Mouse (Mus musculus) hindbrain, embryonic 12.5 days (tissue): ENCODE results near the gene Fam83f. TPM values are rescaled to one million over a fixed set of nuclear protein-coding genes. Genes with fewer than 3 reads are reported as not detected.

Experiments
- ATAC-seq: fragments of 200-750 bp; cut with Nextera tagmentation; 2 replicates; pipeline ENCODE4 v1.8.0; 2017; ENCODE audit warnings: moderate TSS enrichment; ENCODE audit not compliant: low FRiP score
- H3K27ac ChIP-seq: fragments of 300-500 bp; sonication (generic); 2 replicates; pipeline ENCODE4 v1.5.1; 2016; ENCODE audit warnings: mild to moderate bottlenecking
- H3K27me3 ChIP-seq: fragments of 300-500 bp; sonication (generic); 2 replicates; pipeline ENCODE4 v1.6.1; 2016; ENCODE audit warnings: mild to moderate bottlenecking
- H3K36me3 ChIP-seq: fragments of 300-500 bp; sonication (generic); 2 replicates; pipeline ENCODE4 v1.6.1; 2016; ENCODE audit warnings: mild to moderate bottlenecking
- H3K4me1 ChIP-seq: fragments of 300-500 bp; sonication (generic); 2 replicates; pipeline ENCODE4 v1.6.1; 2016
- H3K4me2 ChIP-seq: fragments of 300-500 bp; sonication (generic); replicated peaks from 2 replicates; pipeline ENCODE4 v1.6.1; 2016; ENCODE audit warnings: mild to moderate bottlenecking
- H3K4me3 ChIP-seq: fragments of 300-500 bp; sonication (generic); 2 replicates; pipeline ENCODE4 v1.5.1; 2016; ENCODE audit warnings: mild to moderate bottlenecking
- H3K9ac ChIP-seq: fragments of 300-500 bp; sonication (generic); 2 replicates; pipeline ENCODE4 v1.6.1; 2016; ENCODE audit warnings: mild to moderate bottlenecking, moderate library complexity
- H3K9me3 ChIP-seq: fragments of 300-500 bp; sonication (generic); replicated peaks from 2 replicates; pipeline ENCODE4 v1.6.1; 2016; ENCODE audit warnings: mild to moderate bottlenecking
- WGBS: fragments of 180-500 bp; shearing (Covaris S2); methylation state at CpG from one replicate; pipeline ENCODE4 v1.1.7; 2016; 5-methylcytosine and 5-hydroxymethylcytosine counted together
- microRNA-seq: library from miRNA; unstranded; fragments of <30 nt; microRNA quantifications from one replicate; pipeline ENCODE4, GENCODE M21; 2017
- polyA plus RNA-seq: library from polyadenylated mRNA; unstranded; fragments of >200 nt; fragmentation: Nextera tagmentation; extraction: Ambion mirVana; gene quantifications from 2 replicates; pipeline ENCODE4 v1.2.1, GENCODE M21; 2016

Fam83f gene
- polyA plus RNA-seq, 1 experiment from 2014 or later: 0.74 TPM

GRCm38 (mm10) chr15:80736553-80736952 is 64.9 kb downstream of the Fam83f start:
- H3K27me3 ChIP-seq: no peaks in the 10 kb centered on the region
- no peak for ATAC-seq
- 59% methylated on average over 1 of the region's 1 CpGs for WGBS

GRCm38 (mm10) chr15:80738244-80738643 is 66.6 kb downstream of the Fam83f start:
- no peaks in the 10 kb centered on the region for H3K27me3 ChIP-seq
- no peak overlapping the region for H3K9ac ChIP-seq
- no peaks in the 10 kb centered on the region for H3K9me3 ChIP-seq
- H3K4me1 ChIP-seq: no peaks in the 10 kb centered on the region
- H3K4me2 ChIP-seq: no peak overlapping the region
- no peak overlapping the region for H3K27ac ChIP-seq
- WGBS: 90% methylated on average over 2 of the region's 2 CpGs
- H3K36me3 ChIP-seq: no peaks in the 10 kb centered on the region
- no peak for ATAC-seq
- H3K4me3 ChIP-seq: no peak overlapping the region

More at GRCm38 (mm10) chr15:80736553-80736952, 64.9 kb downstream of the Fam83f start:
- H3K4me2 ChIP-seq: no peak overlapping the region
- H3K4me3 ChIP-seq: no peak overlapping the region
- H3K36me3 ChIP-seq: no peaks in the 10 kb centered on the region
- H3K9ac ChIP-seq: no peak overlapping the region
- no peaks in the 10 kb centered on the region for H3K4me1 ChIP-seq
- H3K27ac ChIP-seq: no peak overlapping the region
- no peaks in the 10 kb centered on the region for H3K9me3 ChIP-seq

- H3K9ac ChIP-seq: no peak overlapping the region
- no peaks in the 10 kb centered on the region for H3K27me3 ChIP-seq
- no peaks in the 10 kb centered on the region for H3K9me3 ChIP-seq
- no peak overlapping the region for H3K4me2 ChIP-seq
- H3K27ac ChIP-seq: no peak overlapping the region
- no peak overlapping the region for H3K4me3 ChIP-seq
- no peak for ATAC-seq
- 88% methylated on average over 1 of the region's 1 CpGs for WGBS
- H3K36me3 ChIP-seq: no peaks in the 10 kb centered on the region
- no peaks in the 10 kb centered on the region for H3K4me1 ChIP-seq
These were observed 68.3 kb downstream of the Fam83f start for GRCm38 (mm10) chr15:80739972-80740371.

DNA sequence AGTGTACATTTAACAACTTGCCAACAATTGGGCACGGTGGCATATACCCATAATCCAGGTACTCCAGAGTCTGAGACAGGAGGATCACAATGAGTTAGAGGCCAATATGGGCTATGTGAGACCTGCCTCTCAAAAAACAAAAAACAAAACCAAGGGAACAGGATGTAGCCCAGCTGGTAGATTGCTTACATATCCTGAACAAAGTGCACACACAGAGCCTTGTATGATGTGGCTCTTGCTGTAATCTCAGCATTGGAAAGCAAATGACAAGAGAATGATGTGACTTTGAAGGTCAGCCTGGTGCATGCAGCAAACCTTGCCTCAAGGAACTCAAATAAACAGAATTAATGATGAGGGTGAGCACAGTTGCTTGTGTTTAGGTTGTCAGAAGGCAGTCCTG is 70.2 kb downstream of the Fam83f start:
- no peaks in the 10 kb centered on the region for H3K9me3 ChIP-seq
- H3K27ac ChIP-seq: no peak overlapping the region
- no peaks in the 10 kb centered on the region for H3K36me3 ChIP-seq
- H3K4me1 ChIP-seq: no peaks in the 10 kb centered on the region
- H3K4me2 ChIP-seq: no peak overlapping the region
- H3K27me3 ChIP-seq: no peaks in the 10 kb centered on the region
- H3K9ac ChIP-seq: no peak overlapping the region
- no peak overlapping the region for H3K4me3 ChIP-seq
- ATAC-seq: no peak
- WGBS: 97% methylated on average over 1 of the region's 1 CpGs

DNA sequence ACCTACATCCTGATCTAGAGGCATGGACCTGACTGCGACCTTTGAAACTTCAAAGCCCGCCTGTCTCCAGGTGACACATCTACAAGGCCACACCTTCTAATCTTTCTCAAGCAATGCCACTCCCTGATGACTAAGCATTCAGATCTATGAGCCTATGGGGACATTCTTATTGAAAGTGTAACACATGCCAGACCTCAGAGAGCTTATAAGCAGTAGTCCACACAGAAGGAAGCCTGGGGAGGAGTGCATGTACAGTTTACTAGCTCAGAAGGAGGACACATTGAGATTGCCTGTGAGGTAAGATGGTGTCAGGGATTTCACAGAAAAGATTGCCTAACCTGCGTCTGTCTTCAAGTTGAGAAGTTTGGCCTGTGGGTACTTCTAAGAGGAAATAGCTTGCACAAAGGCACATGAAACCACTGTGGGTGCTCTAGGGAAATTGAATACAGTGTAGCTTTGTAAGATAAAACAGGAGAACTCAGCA is 71.4 kb downstream of the Fam83f start:
- Histone ChIP-seq H3K36me3 (no peaks in the 10 kb centered on the region), H3K27ac (no peak overlapping the region), H3K4me3 (no peak overlapping the region), H3K27me3 (no peaks in the 10 kb centered on the region), H3K9me3 (no peaks in the 10 kb centered on the region), H3K9ac (no peak overlapping the region), H3K4me1 (no peaks in the 10 kb centered on the region), H3K4me2 (no peak overlapping the region)
- 91% methylated on average over 3 of the region's 3 CpGs for WGBS
- ATAC-seq: no peak

GRCm38 (mm10) chr15:80743606-80744005 is 72.0 kb downstream of the Fam83f start:
- Histone ChIP-seq H3K4me2 (no peak overlapping the region), H3K4me1 (no peaks in the 10 kb centered on the region), H3K9ac (no peak overlapping the region), H3K9me3 (no peaks in the 10 kb centered on the region), H3K27ac (no peak overlapping the region), H3K4me3 (no peak overlapping the region), H3K27me3 (no peaks in the 10 kb centered on the region), H3K36me3 (no peaks in the 10 kb centered on the region)
- ATAC-seq: no peak
- 90% methylated on average over 7 of the region's 7 CpGs for WGBS

- no peaks in the 10 kb centered on the region for H3K9me3 ChIP-seq
- no peak overlapping the region for H3K4me2 ChIP-seq
- H3K36me3 ChIP-seq: no peaks in the 10 kb centered on the region
- H3K9ac ChIP-seq: no peak overlapping the region
- no peaks in the 10 kb centered on the region for H3K4me1 ChIP-seq
- no peak overlapping the region for H3K4me3 ChIP-seq
- no peaks in the 10 kb centered on the region for H3K27me3 ChIP-seq
- WGBS: 91% methylated on average over 3 of the region's 3 CpGs
- ATAC-seq: no peak
- H3K27ac ChIP-seq: no peak overlapping the region
These were observed 73.2 kb downstream of the Fam83f start for GRCm38 (mm10) chr15:80744667-80745422.

DNA sequence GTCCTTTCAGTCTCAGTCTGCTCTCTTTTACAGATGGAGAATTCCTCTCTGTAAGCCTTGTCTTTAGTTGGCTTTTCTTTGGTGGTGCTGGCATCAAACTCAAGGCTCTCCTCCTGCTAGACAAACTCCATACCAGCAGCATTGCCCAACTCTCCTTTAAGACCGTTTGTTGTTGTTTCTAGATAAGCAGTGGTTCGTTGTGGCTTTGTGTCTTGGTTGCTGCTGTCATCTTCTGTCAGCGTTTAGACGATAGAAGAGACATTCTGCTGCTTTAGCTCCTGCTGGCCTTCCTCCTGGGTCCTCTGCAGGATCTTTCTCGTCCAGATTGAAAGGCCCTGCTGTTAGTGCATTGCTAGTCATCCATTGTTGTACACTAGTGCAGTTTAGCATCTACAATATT is 77.3 kb downstream of the Fam83f start:
- ATAC-seq: no peak
- Histone ChIP-seq H3K9me3 (no peaks in the 10 kb centered on the region), H3K36me3 (no peaks in the 10 kb centered on the region), H3K4me1 (no peaks in the 10 kb centered on the region), H3K9ac (no peak overlapping the region), H3K4me3 (no peak overlapping the region), H3K4me2 (no peak overlapping the region), H3K27me3 (no peaks in the 10 kb centered on the region), H3K27ac (no peak overlapping the region)
- WGBS: 64% methylated on average over 5 of the region's 5 CpGs

Small RNA genes lying within 50 kb of the gene (microRNA-seq; reads per million reads assigned to microRNA genes)
- not detected for gene Mir6957

Other genes starting within 250 kb of the Fam83f start
- gene Enthd1, start 106.7 kb upstream of the Fam83f start, polyA plus RNA-seq: not detected in 2 replicates
- 3.0 and 3.8 TPM in 2 replicates for gene Grap2, start 99.3 kb upstream of the Fam83f start, polyA plus RNA-seq
- 52.2 and 55.6 TPM in 2 replicates for gene Tnrc6b, start 39.5 kb downstream of the Fam83f start, polyA plus RNA-seq